Mouse (Mus musculus) liver, embryonic 18 days (tissue): ENCODE measurements around the gene Ybx1. TPM values are rescaled to one million over a fixed set of nuclear protein-coding genes. Genes with fewer than 3 reads are reported as not detected.

Source experiments
- polyA plus RNA-seq: library from polyadenylated mRNA; depleted of rRNA; stranded (reverse); fragments of >200 nt; gene quantifications from 2 replicates; pipeline ENCODE4 v1.2.3, GENCODE M21; 2012; rRNA removed

Gene Ybx1
- polyA plus RNA-seq, result 149 and 172 TPM in 2 replicates

DNA sequence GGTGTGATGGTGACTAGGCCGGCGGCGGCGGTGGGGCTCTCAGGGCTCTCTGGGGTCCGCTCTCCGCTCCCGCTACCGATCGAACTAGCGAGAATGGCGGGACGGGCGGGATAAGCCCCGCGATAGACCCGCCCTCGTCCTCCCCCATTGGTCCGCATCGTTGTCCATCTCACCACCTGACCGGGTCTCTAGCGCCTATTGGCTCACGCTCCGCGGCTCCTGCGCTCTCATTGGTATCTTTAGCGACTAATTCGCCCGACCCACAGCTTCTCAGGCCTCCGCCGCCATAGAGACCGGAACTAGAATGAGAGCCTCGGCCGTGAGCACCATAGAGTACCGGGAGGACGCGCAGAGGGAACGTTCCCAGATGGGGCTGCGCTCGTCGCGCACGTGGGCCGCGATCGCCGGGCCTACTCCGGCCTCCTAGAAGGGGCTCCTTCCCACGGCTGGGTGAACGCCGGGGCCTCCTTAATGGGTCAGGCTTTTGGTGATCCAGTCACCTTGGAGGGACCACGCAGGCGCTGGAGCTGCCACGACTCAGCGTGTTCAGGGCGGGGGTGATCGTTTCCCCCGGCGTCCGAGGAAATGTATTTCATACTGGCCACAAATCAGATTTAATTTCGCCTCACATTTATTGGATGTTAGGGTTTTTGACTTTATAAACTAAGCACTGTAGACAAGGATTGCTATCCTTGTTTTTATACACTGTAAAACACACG, at the start of gene Ybx1:
TSS of gene Ybx1 (minus strand) at position 190 of the 719 bp plus-strand sequence.

DNA sequence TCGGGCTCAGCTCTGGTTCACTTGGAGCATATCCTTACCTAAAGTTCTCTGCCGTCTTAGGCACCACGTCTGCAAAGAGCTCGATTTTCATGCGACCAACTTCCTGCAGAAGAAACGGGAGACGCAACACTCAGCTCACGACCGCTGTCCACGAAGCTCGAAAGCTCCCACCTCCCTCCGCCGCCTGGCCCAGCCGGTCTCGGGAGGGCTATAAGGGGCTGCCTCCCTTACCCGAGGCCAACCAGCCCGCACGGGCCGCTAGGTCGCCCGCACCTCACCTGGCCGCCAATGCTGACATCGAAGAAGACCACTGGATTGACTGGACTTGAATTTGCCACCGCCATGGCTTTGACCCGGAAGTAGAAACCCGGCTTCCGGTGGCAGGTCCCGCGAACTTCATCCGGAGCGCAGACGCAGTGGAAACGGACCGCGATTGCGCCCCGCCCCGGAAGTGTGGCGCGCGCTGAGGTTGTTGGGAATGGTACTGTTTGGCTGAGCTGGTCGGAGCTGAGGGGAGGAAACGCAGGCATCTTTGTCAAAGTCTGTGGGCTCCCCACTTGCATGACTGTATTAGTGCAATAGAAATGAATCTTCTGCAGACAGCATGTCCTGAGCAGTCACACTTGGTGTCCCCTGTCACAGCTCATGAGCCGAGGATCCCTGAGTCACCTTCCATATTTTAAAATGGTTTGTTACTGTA, 25.9 kb upstream of the Ybx1 start, which contains the start of gene Ppih:
TSS of gene Ppih (minus strand) at position 416 of the 700 bp plus-strand sequence.

DNA sequence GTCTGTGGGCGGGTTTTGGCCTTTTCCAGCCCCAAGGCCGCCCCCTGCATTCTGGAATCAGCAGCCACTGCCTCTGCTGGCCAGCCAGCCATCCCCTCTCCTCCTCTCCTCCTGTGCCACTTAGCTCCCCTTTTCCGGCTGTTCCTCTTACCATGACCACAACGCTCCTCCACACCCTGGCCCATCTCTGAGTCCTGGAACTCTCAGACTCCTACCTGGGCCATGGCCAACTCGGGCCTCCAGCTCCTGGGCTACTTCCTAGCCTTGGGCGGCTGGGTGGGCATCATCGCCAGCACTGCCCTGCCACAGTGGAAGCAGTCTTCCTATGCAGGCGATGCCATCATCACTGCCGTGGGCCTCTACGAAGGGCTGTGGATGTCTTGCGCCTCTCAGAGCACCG, 39.1 kb downstream of the Ybx1 start, which contains the start of gene Cldn19:
TSS of gene Cldn19 (plus strand) at position 64 of the 400 bp plus-strand sequence.

DNA sequence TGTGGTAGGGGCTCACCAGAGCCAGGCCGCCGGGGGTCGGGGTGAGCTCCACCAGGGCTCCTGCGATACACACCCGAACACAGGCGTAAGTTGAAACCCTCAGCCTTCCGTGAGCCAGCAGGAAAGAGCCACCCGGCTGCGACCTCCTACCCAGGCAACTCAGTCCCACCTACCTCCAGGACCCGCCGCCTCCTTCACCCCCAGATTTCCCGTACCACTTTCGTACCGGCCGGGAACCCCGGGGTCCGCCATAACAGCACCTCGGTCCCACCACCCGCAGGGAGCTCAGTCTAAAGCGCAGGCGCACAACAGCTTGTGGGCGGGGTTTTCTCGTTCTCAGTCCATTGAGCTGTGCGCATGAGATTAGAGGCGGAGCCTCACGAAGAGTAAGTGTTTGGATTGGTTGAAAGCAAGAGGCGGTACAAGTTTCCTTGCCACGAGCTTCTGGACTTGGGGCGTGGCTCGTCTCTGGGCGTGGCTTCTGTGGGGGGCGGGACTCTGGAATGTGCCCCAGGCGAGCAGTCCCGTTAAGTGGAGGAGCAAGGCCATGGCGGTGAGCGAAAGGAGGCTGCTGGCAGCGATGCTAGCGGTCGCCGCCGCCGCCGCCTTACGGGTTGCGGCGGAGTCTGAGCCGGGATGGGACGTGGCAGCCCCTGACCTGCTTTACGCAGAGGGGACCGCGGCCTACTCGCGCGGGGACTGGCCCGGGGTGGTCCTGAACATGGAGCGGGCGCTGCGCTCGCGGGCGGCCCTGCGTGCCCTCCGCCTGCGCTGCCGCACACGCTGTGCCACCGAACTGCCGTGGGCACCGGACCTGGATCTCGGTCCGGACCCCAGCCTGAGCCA, 61.8 kb downstream of the Ybx1 start, which contains the start of the genes AU022252 and P3h1:
TSS of gene AU022252 (minus strand) at position 303 of the 846 bp plus-strand sequence.
TSS of gene P3h1 (plus strand) at position 506 of the 846 bp plus-strand sequence.

Other genes with a start within 250 kb of the Ybx1 start
- gene Slc2a1, start 185.9 kb downstream of the Ybx1 start, polyA plus RNA-seq, result 53.7 and 73.6 TPM in 2 replicates
- 3.2 TPM in 2 replicates for gene Zfp691, start 120.4 kb downstream of the Ybx1 start, polyA plus RNA-seq
- 77.6 and 84.3 TPM in 2 replicates for gene Ermap, start 104.6 kb downstream of the Ybx1 start, polyA plus RNA-seq
- gene Svbp, start 99.3 kb downstream of the Ybx1 start, polyA plus RNA-seq, result 27.3 and 28.9 TPM in 2 replicates
- 0.02 and 0.03 TPM in 2 replicates for gene Tmem269, start 76.4 kb downstream of the Ybx1 start, polyA plus RNA-seq
- gene AU022252, start 61.9 kb downstream of the Ybx1 start, polyA plus RNA-seq, result 4.6 and 6.0 TPM in 2 replicates
- 17.8 and 19.8 TPM in 2 replicates for gene P3h1, start 61.7 kb downstream of the Ybx1 start, polyA plus RNA-seq
- gene Cldn19, start 39.2 kb downstream of the Ybx1 start, polyA plus RNA-seq, result under 0.01 TPM in 1 of 2 replicates, not detected in the other
- gene Ppih, start 25.9 kb upstream of the Ybx1 start, polyA plus RNA-seq, result 26.1 and 27.3 TPM in 2 replicates
- 1.3 and 1.6 TPM in 2 replicates for gene Ccdc30, start 120.9 kb upstream of the Ybx1 start, polyA plus RNA-seq
- 12.4 and 13.9 TPM in 2 replicates for gene Ppcs, start 127.8 kb upstream of the Ybx1 start, polyA plus RNA-seq
- 0.63 and 0.72 TPM in 2 replicates for gene Zmynd12, start 128.2 kb upstream of the Ybx1 start, polyA plus RNA-seq
- gene Rimkla, start 198.0 kb upstream of the Ybx1 start, polyA plus RNA-seq, result 0.01 and 0.02 TPM in 2 replicates
- 4.6 and 5.7 TPM in 2 replicates for gene Foxj3, start 242.4 kb upstream of the Ybx1 start, polyA plus RNA-seq
- 3.5 and 5.4 TPM in 2 replicates for gene Frg2f1, start 244.9 kb upstream of the Ybx1 start, polyA plus RNA-seq